Mouse (Mus musculus): ENCODE results near the gene Rnf150. TPM values are rescaled to one million over a fixed set of nuclear protein-coding genes. Genes with fewer than 3 reads are reported as not detected.
"Not testable (repeated sequence)": the region's sequence is repeated elsewhere in the genome, so short reads cannot be mapped to it uniquely, and the experiment has no call there.

The Rnf150 gene
- polyA plus RNA-seq, 1 experiment from 2014 or later: 1.3 TPM

- Histone ChIP-seq H3K27me3 (ENCODE audit: control insufficient read depth, insufficient read depth, low read length) (no peaks in the 10 kb centered on the region), H3K4me1 (ENCODE audit: control insufficient read depth, insufficient read depth, low read length) (no peaks in the 10 kb centered on the region), H3K9ac (ENCODE audit: low read length) (no peak overlapping the region), H3K4me3 (replicated peaks; ENCODE audit: low read length) (no peak overlapping the region), H3K27ac (ENCODE audit: low read length) (no peak overlapping the region), H3K36me3 (ENCODE audit: control insufficient read depth, insufficient read depth, low read length) (no peaks in the 10 kb centered on the region), H3K4me2 (ENCODE audit: low read depth, low read length) (no peak overlapping the region), H3K9me3 (replicated peaks; ENCODE audit: control insufficient read depth, low read length) (no peaks in the 10 kb centered on the region)
- WGBS: 87% methylated on average over 5 of the region's 5 CpGs
- no peak for ATAC-seq (ENCODE audit: insufficient read depth, low FRiP score)
Measured at GRCm38 (mm10) chr8:83079534-83079844, 216.3 kb downstream of the Rnf150 start.

GRCm38 (mm10) chr8:83081266-83081665 is 218.1 kb downstream of the Rnf150 start:
- H3K27me3 ChIP-seq (ENCODE audit: control insufficient read depth, insufficient read depth, low read length): no peaks in the 10 kb centered on the region
- H3K4me3 ChIP-seq (replicated peaks; ENCODE audit: low read length): no peak overlapping the region
- no peak overlapping the region for H3K9ac ChIP-seq (ENCODE audit: low read length)
- WGBS: 31% methylated on average over 4 of the region's 4 CpGs
- H3K27ac ChIP-seq (ENCODE audit: low read length): no peak overlapping the region
- no peaks in the 10 kb centered on the region for H3K9me3 ChIP-seq (replicated peaks; ENCODE audit: control insufficient read depth, low read length)
- H3K4me1 ChIP-seq (ENCODE audit: control insufficient read depth, insufficient read depth, low read length): no peaks in the 10 kb centered on the region
- ATAC-seq (ENCODE audit: insufficient read depth, low FRiP score): no peak
- H3K4me2 ChIP-seq (ENCODE audit: low read depth, low read length): no peak overlapping the region
- no peaks in the 10 kb centered on the region for H3K36me3 ChIP-seq (ENCODE audit: control insufficient read depth, insufficient read depth, low read length)

GRCm38 (mm10) chr8:83081806-83082205 is 218.7 kb downstream of the Rnf150 start:
- not testable (repeated sequence) for H3K27me3 ChIP-seq (ENCODE audit: control insufficient read depth, insufficient read depth, low read length); H3K4me2 ChIP-seq (ENCODE audit: low read depth, low read length); H3K9me3 ChIP-seq (replicated peaks; ENCODE audit: control insufficient read depth, low read length); H3K4me1 ChIP-seq (ENCODE audit: control insufficient read depth, insufficient read depth, low read length); ATAC-seq (ENCODE audit: insufficient read depth, low FRiP score); H3K36me3 ChIP-seq (ENCODE audit: control insufficient read depth, insufficient read depth, low read length); H3K4me3 ChIP-seq (replicated peaks; ENCODE audit: low read length); H3K27ac ChIP-seq (ENCODE audit: low read length); H3K9ac ChIP-seq (ENCODE audit: low read length)
- 76% methylated on average over 7 of the region's 8 CpGs for whole genome bisulfite sequencing

GRCm38 (mm10) chr8:83082251-83082650 is 219.1 kb downstream of the Rnf150 start:
- Histone ChIP-seq H3K9ac (ENCODE audit: low read length) (no peak overlapping the region), H3K36me3 (ENCODE audit: control insufficient read depth, insufficient read depth, low read length) (no peaks in the 10 kb centered on the region), H3K27me3 (ENCODE audit: control insufficient read depth, insufficient read depth, low read length) (no peaks in the 10 kb centered on the region), H3K27ac (ENCODE audit: low read length) (no peak overlapping the region), H3K9me3 (replicated peaks; ENCODE audit: control insufficient read depth, low read length) (no peaks in the 10 kb centered on the region), H3K4me3 (replicated peaks; ENCODE audit: low read length) (no peak overlapping the region), H3K4me1 (ENCODE audit: control insufficient read depth, insufficient read depth, low read length) (no peaks in the 10 kb centered on the region), H3K4me2 (ENCODE audit: low read depth, low read length) (no peak overlapping the region)
- WGBS: 77% methylated on average over 7 of the region's 7 CpGs
- no peak for ATAC-seq (ENCODE audit: insufficient read depth, low FRiP score)

- H3K27me3 ChIP-seq (ENCODE audit: control insufficient read depth, insufficient read depth, low read length): no peaks in the 10 kb centered on the region
- H3K9me3 ChIP-seq (replicated peaks; ENCODE audit: control insufficient read depth, low read length): no peaks in the 10 kb centered on the region
- no peak for ATAC-seq (ENCODE audit: insufficient read depth, low FRiP score)
- H3K4me3 ChIP-seq (replicated peaks; ENCODE audit: low read length): no peak overlapping the region
- no peak overlapping the region for H3K27ac ChIP-seq (ENCODE audit: low read length)
- WGBS: 78% methylated on average over 6 of the region's 6 CpGs
- H3K9ac ChIP-seq (ENCODE audit: low read length): no peak overlapping the region
- H3K4me1 ChIP-seq (ENCODE audit: control insufficient read depth, insufficient read depth, low read length): no peaks in the 10 kb centered on the region
- no peak overlapping the region for H3K4me2 ChIP-seq (ENCODE audit: low read depth, low read length)
- H3K36me3 ChIP-seq (ENCODE audit: control insufficient read depth, insufficient read depth, low read length): no peaks in the 10 kb centered on the region
Measured at GRCm38 (mm10) chr8:83083452-83083851, 220.3 kb downstream of the Rnf150 start.

- H3K9ac ChIP-seq (ENCODE audit: low read length): no peak overlapping the region
- H3K4me3 ChIP-seq (replicated peaks; ENCODE audit: low read length): no peak overlapping the region
- H3K4me1 ChIP-seq (ENCODE audit: control insufficient read depth, insufficient read depth, low read length): no peaks in the 10 kb centered on the region
- H3K9me3 ChIP-seq (replicated peaks; ENCODE audit: control insufficient read depth, low read length): no peaks in the 10 kb centered on the region
- WGBS: 67% methylated on average over 3 of the region's 3 CpGs
- no peaks in the 10 kb centered on the region for H3K36me3 ChIP-seq (ENCODE audit: control insufficient read depth, insufficient read depth, low read length)
- H3K27ac ChIP-seq (ENCODE audit: low read length): no peak overlapping the region
- no peak for ATAC-seq (ENCODE audit: insufficient read depth, low FRiP score)
- H3K27me3 ChIP-seq (ENCODE audit: control insufficient read depth, insufficient read depth, low read length): no peaks in the 10 kb centered on the region
- no peak overlapping the region for H3K4me2 ChIP-seq (ENCODE audit: low read depth, low read length)
Measured at GRCm38 (mm10) chr8:83085581-83085980, 222.4 kb downstream of the Rnf150 start.

- no peaks in the 10 kb centered on the region for H3K9me3 ChIP-seq (replicated peaks; ENCODE audit: control insufficient read depth, low read length)
- H3K4me1 ChIP-seq (ENCODE audit: control insufficient read depth, insufficient read depth, low read length): no peaks in the 10 kb centered on the region
- no peaks in the 10 kb centered on the region for H3K27me3 ChIP-seq (ENCODE audit: control insufficient read depth, insufficient read depth, low read length)
- H3K27ac ChIP-seq (ENCODE audit: low read length): no peak overlapping the region
- H3K4me2 ChIP-seq (ENCODE audit: low read depth, low read length): no peak overlapping the region
- H3K4me3 ChIP-seq (replicated peaks; ENCODE audit: low read length): no peak overlapping the region
- H3K36me3 ChIP-seq (ENCODE audit: control insufficient read depth, insufficient read depth, low read length): no peaks in the 10 kb centered on the region
- WGBS: 84% methylated on average over 8 of the region's 8 CpGs
- no peak overlapping the region for H3K9ac ChIP-seq (ENCODE audit: low read length)
- ATAC-seq (ENCODE audit: insufficient read depth, low FRiP score): no peak
Measured at GRCm38 (mm10) chr8:83086625-83087024, 223.5 kb downstream of the Rnf150 start.

GRCm38 (mm10) chr8:83087604-83088003 is 224.4 kb downstream of the Rnf150 start:
- no peak overlapping the region for H3K4me3 ChIP-seq (replicated peaks; ENCODE audit: low read length)
- ATAC-seq (ENCODE audit: insufficient read depth, low FRiP score): no peak
- H3K36me3 ChIP-seq (ENCODE audit: control insufficient read depth, insufficient read depth, low read length): no peaks in the 10 kb centered on the region
- H3K9me3 ChIP-seq (replicated peaks; ENCODE audit: control insufficient read depth, low read length): no peaks in the 10 kb centered on the region
- H3K27me3 ChIP-seq (ENCODE audit: control insufficient read depth, insufficient read depth, low read length): no peaks in the 10 kb centered on the region
- H3K9ac ChIP-seq (ENCODE audit: low read length): no peak overlapping the region
- no peak overlapping the region for H3K27ac ChIP-seq (ENCODE audit: low read length)
- H3K4me2 ChIP-seq (ENCODE audit: low read depth, low read length): no peak overlapping the region
- no peaks in the 10 kb centered on the region for H3K4me1 ChIP-seq (ENCODE audit: control insufficient read depth, insufficient read depth, low read length)

GRCm38 (mm10) chr8:83088156-83088555 is 225.0 kb downstream of the Rnf150 start:
- Histone ChIP-seq H3K9ac (ENCODE audit: low read length) (no peak overlapping the region), H3K4me3 (replicated peaks; ENCODE audit: low read length) (no peak overlapping the region), H3K4me1 (ENCODE audit: control insufficient read depth, insufficient read depth, low read length) (no peaks in the 10 kb centered on the region), H3K36me3 (ENCODE audit: control insufficient read depth, insufficient read depth, low read length) (no peaks in the 10 kb centered on the region), H3K27ac (ENCODE audit: low read length) (no peak overlapping the region), H3K9me3 (replicated peaks; ENCODE audit: control insufficient read depth, low read length) (no peaks in the 10 kb centered on the region), H3K4me2 (ENCODE audit: low read depth, low read length) (no peak overlapping the region), H3K27me3 (ENCODE audit: control insufficient read depth, insufficient read depth, low read length) (no peaks in the 10 kb centered on the region)
- WGBS: 72% methylated on average over 6 of the region's 6 CpGs
- ATAC-seq (ENCODE audit: insufficient read depth, low FRiP score): no peak

- no peak for ATAC-seq (ENCODE audit: insufficient read depth, low FRiP score)
- H3K27ac ChIP-seq (ENCODE audit: low read length): no peak overlapping the region
- 24% methylated on average over 10 of the region's 10 CpGs for WGBS
Measured at GRCm38 (mm10) chr8:83089336-83089986, 226.3 kb downstream of the Rnf150 start.

More at GRCm38 (mm10) chr8:83089336-83089986, 226.3 kb downstream of the Rnf150 start:
- Histone ChIP-seq H3K9ac (ENCODE audit: low read length) (no peak overlapping the region), H3K4me3 (replicated peaks; ENCODE audit: low read length) (no peak overlapping the region), H3K27me3 (ENCODE audit: control insufficient read depth, insufficient read depth, low read length) (no peaks in the 10 kb centered on the region), H3K4me1 (ENCODE audit: control insufficient read depth, insufficient read depth, low read length) (no peaks in the 10 kb centered on the region), H3K36me3 (ENCODE audit: control insufficient read depth, insufficient read depth, low read length) (no peaks in the 10 kb centered on the region), H3K9me3 (replicated peaks; ENCODE audit: control insufficient read depth, low read length) (no peaks in the 10 kb centered on the region), H3K4me2 (ENCODE audit: low read depth, low read length) (no peak overlapping the region)

All from stomach, embryonic 16.5 days (tissue).